9 mouse cellular contexts compared by ENCODE assay signal in the genomic region with DNA sequence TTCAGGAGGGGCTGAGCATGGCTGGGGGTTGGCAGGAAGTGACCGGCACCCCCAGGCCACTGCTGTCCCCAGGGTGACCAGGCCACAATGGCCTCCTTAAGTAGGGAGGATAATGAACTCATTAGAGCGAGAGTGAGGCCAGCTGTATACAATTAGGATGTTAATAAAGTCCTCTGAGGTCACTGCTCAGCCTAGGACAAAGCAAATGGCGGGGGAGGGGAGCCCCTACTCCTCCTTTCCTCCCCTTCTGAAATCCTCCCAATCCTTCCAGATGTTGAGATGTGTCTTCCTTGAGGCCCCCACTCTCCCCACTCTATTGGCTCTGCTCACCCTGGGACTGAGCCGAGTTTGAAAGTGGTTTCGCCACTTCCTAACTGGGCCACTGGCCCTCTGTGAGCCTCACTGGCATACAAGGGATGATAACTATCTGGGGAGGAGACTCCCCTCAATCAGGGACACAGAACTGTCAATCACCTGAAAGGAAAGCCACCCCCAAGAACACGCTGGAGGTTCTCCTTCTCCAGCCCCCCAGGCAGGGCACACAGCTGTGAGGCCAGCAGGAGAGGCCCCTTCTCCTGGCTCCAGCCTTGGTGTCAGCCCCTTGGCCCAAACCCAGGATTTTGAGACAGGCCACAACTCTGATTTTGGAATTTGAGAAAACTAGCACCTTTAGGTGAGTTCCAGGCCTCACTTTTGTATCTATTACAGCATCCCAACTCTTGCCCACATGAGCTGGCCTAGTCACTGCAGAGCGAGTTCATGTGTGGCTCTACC.
DNase-seq lines count a peak whose midpoint lies in the region; ATAC-seq lines count a peak whose summit lies in the region.
"Had no signal": no experiment of that assay in that cellular context is flagged by ENCODE, and none has a peak within 500 bp of the region (broad histone marks: within the 10 kb centered on the region; RNA-seq: fewer than 3 reads in every experiment).

No protein-coding gene starts in this region.

- H3K4me1 ChIP-seq in intestine, embryonic 15.5 days (replicated peaks) = peaks cover 31% of the 10 kb centered on the region
- peaks cover 19% of the 10 kb centered on the region for H3K4me1 ChIP-seq in midbrain, embryonic 11.5 days (ENCODE audit: control insufficient read depth, insufficient read depth, low read length)

- DNase-seq in heart, adult 11 months = peak; percentile 95
- no peak for DNase-seq in heart, adult 8-10 months (ENCODE audit: low spot score)
- DNase-seq in embryo, embryonic 11 days = peak; percentile 74
- no peak for DNase-seq in midbrain, embryonic 11.5 days (ENCODE audit: low spot score, missing footprints)
- DNase-seq in frontal cortex, adult 2 months (ENCODE audit: extremely low spot score in 1 of 2, low spot score in 1 of 2) = no peak
- DNase-seq in spleen, adult 12 weeks (ENCODE audit: low spot score) = no peak

- WGBS in intestine, embryonic 15.5 days = 49% methylated on average over 7 of the region's 7 CpGs
- whole genome bisulfite sequencing in midbrain, embryonic 11.5 days = 25% methylated on average over 7 of the region's 7 CpGs

- H3K27ac ChIP-seq in intestine, embryonic 15.5 days = peak overlapping the region; percentile 76
- 0 out of 2 replicates have a peak overlapping the region, but pooled peaks have one; percentile 13 for H3K27ac ChIP-seq in midbrain, embryonic 11.5 days (ENCODE audit: low read depth, low read length)

- no peaks in the 10 kb centered on the region for H3K27me3 ChIP-seq in intestine, embryonic 15.5 days (replicated peaks)
- no peaks in the 10 kb centered on the region for H3K27me3 ChIP-seq in midbrain, embryonic 11.5 days (ENCODE audit: control insufficient read depth, insufficient read depth, low read length)

- no peaks in the 10 kb centered on the region for H3K9me3 ChIP-seq in intestine, embryonic 15.5 days
- H3K9me3 ChIP-seq in midbrain, embryonic 11.5 days (ENCODE audit: control insufficient read depth, low read length) = no peaks in the 10 kb centered on the region

- no peak overlapping the region for H3K9ac ChIP-seq in intestine, embryonic 15.5 days
- H3K9ac ChIP-seq in midbrain, embryonic 11.5 days (ENCODE audit: low read length) = no peak overlapping the region; the same call in 1 of the 2 replicates

- peaks cover 5% of the 10 kb centered on the region; the same call in 1 of the 2 replicates for H3K36me3 ChIP-seq in intestine, embryonic 15.5 days
- H3K36me3 ChIP-seq in midbrain, embryonic 11.5 days (ENCODE audit: control insufficient read depth, insufficient read depth, low read length) = no peaks in the 10 kb centered on the region

- peak overlapping the region; percentile 14; the same call in 1 of the 2 replicates for H3K4me2 ChIP-seq in intestine, embryonic 15.5 days (replicated peaks)
- H3K4me2 ChIP-seq in midbrain, embryonic 11.5 days = no peak overlapping the region

- peak; percentile 54 for ATAC-seq in intestine, embryonic 15.5 days
- peak; percentile 79 for ATAC-seq in midbrain, embryonic 11.5 days (ENCODE audit: low FRiP score)
- no peak for ATAC-seq in erythroid progenitor cell, adult 5-6 weeks (replicated peaks; ENCODE audit: low FRiP score, poor library complexity, severe bottlenecking)
- ATAC-seq: inflammation-experienced regulatory T-cells, adult 6 months had no signal

- no peak overlapping the region for H3K4me3 ChIP-seq in intestine, embryonic 15.5 days (replicated peaks)
- H3K4me3 ChIP-seq in midbrain, embryonic 11.5 days (ENCODE audit: low read depth, low read length) = no peak overlapping the region

Comparison
In these comparisons a context has a peak if more than half of its experiments do, and no peak if none do; other contexts are left out.
1. DNase-seq: peak in heart, adult 11 months (single experiment) and embryo, embryonic 11 days (single experiment); none in heart, adult 8-10 months (single experiment), midbrain, embryonic 11.5 days (single experiment), frontal cortex, adult 2 months (0 of 2) and spleen, adult 12 weeks (single experiment).